Mouse (Mus musculus) adrenal gland, adult (tissue): ENCODE data around the gene Fkbp15.

Experiments
- DNase-seq, 2 experiments: peaks; one replicate each; pipeline ENCODE4 v3.0.0; 2022 to 2023; ENCODE audit warnings: low spot score in 1 of 2; ENCODE audit not compliant: inconsistent age in 2 of 2

Fkbp15 gene

GRCm38 (mm10) chr4:62372818-62373520 lies 12.6 kb upstream of the Fkbp15 start:
- DNase-seq, result peak; percentile 36 to 60

DNA sequence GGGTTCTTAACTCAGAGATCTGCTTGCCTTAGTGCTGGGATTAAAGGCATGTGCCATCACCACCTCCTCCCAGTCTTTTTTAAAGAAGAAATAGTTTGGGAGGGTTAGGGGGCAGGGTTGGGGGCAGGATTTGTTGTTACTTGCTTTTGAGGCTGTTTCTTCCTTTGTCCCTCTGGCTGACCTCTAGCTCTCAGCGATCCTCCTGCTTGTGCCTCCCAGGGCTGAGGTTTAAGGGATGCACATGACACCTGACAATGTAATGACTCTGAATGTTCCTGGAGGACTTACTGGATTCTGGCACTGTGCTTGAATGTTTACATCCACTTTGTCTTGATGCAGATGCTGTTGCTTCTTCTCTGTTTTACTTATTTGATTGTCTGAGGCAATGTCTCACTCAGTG lies 12.1 kb upstream of the Fkbp15 start:
- DNase-seq, result no peak

DNA sequence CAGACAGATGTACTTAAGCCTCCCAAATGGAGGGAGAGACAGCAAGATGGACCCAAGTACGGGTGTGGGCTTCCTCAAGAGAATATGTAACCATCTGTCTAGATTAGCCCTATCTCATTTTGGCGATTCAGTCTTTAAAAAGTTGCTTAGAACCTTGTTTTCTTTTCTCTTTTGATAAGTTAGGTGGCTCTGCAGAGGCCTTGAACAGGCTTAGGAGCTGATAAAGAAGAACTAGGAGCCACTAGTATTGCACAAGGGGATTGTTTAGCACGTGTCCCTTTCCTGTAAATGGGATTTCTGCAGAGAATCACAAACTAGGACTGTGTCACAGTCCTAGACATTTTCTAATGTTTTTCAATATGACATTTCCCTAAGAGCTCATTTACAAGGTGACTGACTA lies 8.7 kb upstream of the Fkbp15 start:
- DNase-seq, result no peak

DNA sequence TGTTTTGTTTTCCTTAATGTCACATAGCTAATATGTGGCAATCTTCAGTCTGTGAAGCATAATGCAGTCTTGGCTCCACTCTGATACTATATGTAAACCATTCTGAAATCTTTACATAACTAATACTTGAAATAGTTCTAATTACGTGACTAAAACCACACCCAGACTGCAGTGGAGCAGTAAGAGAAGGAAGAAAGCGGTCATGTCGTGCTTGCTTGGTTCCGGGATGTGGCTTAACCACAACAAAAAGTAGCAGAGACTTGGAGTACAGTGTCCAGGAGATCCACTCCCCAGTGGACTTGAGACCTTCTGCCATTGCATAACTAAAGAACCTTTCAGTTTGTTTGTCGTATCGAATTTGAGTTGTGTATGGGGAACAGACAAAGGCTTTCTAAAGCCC lies 7.2 kb upstream of the Fkbp15 start:
- DNase-seq, result no peak

- no peak for DNase-seq
Observed at GRCm38 (mm10) chr4:62366291-62366690, 5.9 kb upstream of the Fkbp15 start.

- DNase-seq, result peak in 1 of 2 experiments; percentile 21
Observed at GRCm38 (mm10) chr4:62364299-62364698, 4.0 kb upstream of the Fkbp15 start.

GRCm38 (mm10) chr4:62362437-62362836 lies 2.1 kb upstream of the Fkbp15 start:
- no peak for DNase-seq

DNA sequence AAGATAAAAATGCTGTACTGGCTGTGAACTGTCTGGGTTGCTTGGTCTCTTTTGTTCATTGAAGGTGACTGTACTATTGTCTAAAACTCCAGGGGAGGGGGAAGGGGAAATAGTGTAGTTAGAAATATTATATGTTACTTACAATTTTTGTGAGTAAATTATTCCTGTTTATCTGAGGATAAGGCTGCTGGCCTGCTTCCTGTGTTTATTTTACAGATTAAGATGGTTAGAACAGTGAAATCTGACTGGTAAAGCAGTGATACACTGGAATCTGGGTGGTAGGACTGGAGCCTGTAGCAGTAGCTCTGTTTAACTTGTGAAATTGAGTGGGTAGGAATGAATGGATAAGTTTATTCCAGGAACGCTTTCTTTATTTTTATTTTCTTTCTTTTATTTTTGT lies 1.6 kb upstream of the Fkbp15 start:
- DNase-seq, result no peak

DNA sequence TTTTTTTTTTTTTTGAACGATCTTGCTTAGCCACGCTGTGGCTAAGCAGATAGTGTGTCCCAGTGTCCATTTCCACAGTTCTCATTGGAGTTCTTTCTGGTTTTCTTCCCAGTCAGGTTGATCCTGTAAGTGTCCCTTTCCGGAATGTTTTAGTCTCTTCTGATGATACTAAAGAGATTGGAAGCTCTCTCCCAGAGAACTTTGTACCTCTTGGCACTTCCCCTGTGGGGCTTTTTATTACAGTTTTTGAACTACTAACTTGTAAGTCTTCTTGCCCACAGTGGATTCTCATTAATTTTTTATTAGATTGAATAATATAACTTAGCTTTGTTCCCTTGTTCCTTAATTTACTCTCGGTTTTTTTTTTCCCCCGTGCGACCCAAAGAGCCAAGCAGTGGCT lies 1.2 kb upstream of the Fkbp15 start:
- peak in 1 of 2 experiments; percentile 30 for DNase-seq

GRCm38 (mm10) chr4:62360805-62361455 lies 582 bp upstream of the Fkbp15 start:
- peak in 1 of 2 experiments; percentile 73 for DNase-seq

GRCm38 (mm10) chr4:62359256-62359775 lies 1.0 kb downstream of the Fkbp15 start:
- peak in 1 of 2 experiments; percentile 20 for DNase-seq

- DNase-seq, result no peak
Observed at GRCm38 (mm10) chr4:62357631-62358148, 2.7 kb downstream of the Fkbp15 start.

- no peak for DNase-seq
Observed at GRCm38 (mm10) chr4:62349371-62349770, 11.0 kb downstream of the Fkbp15 start.

DNA sequence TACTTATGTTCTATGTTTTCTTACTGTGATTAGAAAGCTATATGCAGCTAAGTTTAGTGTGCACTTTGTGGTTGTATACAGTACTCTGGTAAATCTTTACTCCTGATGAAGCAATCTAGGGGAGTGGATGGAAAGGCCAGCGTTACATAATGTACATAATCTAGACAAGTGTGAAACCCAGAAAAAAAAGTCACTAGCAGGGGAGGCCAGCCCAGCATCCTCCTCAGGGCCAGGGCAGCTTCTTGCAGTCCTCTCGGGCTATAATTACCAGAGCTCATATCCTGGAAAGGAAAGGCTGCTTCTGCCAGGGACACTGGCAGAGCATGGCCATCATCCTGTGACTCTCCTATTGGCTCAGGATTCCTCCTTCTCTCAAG lies 12.0 kb downstream of the Fkbp15 start:
- no peak for DNase-seq

DNA sequence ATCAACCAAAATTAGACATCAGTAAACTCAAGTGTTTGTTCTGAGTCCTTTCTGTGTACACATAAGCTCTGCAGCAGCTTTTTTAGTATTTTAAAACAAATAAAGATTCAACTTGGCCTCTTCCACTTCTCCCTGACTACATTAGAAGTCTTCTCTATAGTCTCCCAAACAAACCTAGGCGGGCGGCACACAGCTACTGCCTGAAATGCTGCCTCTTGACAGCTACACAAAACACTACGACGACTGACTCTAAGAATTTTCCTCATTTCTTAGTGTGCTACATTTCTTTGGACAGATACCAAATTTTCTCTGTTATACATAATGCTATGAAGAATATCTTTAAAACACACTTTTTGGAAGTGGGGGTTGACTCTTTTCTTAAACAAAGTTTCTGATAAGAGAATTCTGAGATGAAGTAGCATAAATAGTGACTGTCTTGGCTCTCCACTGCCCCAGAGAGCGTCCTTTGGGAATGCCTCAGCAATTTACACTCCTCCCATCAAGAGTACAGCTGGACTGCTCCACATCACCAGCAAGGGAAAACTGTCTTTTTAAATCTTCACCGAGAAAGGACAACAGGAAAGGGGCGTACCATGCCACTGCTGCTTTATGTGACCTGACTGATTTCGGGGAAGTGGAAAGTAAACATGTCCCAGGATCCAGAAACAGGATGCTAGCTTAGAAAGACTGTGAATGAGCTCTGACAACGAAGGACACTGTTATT lies 12.6 kb downstream of the Fkbp15 start:
- DNase-seq, result no peak

GRCm38 (mm10) chr4:62345827-62346226 lies 14.5 kb downstream of the Fkbp15 start:
- DNase-seq, result no peak

GRCm38 (mm10) chr4:62344000-62344399 lies 16.3 kb downstream of the Fkbp15 start:
- peak in 1 of 2 experiments; percentile 69 for DNase-seq

DNA sequence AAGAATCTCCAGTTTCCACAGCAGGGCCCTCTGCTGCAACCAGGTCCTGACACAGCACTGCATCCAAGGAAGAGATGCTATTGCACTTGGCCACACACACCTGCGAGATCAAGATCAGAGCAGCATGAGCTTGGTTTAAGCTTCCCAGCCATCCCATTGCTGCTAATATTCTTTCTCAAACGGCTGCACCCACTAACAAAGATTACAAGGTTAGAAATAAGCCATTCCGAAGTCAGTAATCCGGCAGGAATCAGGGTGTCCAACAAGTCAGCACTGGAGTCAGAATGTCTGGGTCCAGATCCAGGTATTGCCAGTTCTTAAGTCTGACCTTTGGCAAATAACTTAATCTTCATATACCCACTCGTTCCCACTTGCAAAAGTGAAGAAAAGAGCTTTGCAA lies 21.8 kb downstream of the Fkbp15 start:
- no peak for DNase-seq

GRCm38 (mm10) chr4:62331977-62332376 lies 28.4 kb downstream of the Fkbp15 start:
- DNase-seq, result peak in 1 of 2 experiments; percentile 54

GRCm38 (mm10) chr4:62328941-62329660 lies 31.2 kb downstream of the Fkbp15 start:
- peak in 1 of 2 experiments; percentile 63 for DNase-seq

DNA sequence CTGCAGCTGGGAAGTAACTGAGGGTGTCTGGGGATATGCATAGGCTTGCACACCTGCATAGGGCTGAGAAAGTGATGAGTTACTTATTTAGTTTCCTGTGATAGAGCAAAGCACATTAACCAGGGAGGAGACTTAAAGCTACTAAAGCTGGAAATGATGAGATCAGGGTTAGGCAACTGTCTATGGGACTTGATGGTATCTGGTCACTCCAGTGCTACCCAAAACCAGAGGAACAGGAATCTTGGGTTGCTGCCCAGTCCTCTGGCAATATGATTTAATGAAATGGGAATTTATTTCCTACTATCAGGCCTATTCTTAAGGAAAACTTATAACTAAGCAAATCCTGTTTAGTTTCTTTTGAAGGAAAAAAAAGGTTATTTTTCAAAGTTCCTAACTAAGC lies 34.2 kb downstream of the Fkbp15 start:
- DNase-seq, result no peak
